Mouse (Mus musculus): ENCODE results near the gene Matn3. TPM values are rescaled to one million over a fixed set of nuclear protein-coding genes. Genes with fewer than 3 reads are reported as not detected.
"Not testable (repeated sequence)": the region's sequence is repeated elsewhere in the genome, so short reads cannot be mapped to it uniquely, and the experiment has no call there.

Gene Matn3
- total RNA-seq, 1 experiment from 2014 or later = not detected

DNA sequence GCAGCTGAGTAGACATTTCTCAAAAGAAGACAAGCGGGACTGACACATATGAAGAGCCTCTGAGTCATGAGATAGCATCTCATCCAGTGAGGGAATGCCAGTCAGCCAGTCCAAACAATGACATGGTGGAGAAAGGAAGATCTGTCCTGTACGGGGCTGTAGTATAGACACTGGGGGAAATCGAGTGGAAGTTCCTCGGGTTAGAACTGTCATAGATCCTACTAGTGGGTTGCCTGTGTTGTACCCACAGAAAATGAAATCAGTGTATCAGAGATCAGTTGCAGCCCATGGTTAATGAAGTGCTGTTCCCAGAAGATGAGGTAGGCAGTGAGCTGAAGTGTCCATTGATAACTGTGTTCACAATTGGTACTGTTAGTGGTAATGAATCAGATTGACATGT, 19.0 kb upstream of the Matn3 start:
- ATAC-seq (ENCODE audit: extremely low read depth, insufficient number of reproducible peaks, low FRiP score, poor library complexity, severe bottlenecking) = no peak

DNA sequence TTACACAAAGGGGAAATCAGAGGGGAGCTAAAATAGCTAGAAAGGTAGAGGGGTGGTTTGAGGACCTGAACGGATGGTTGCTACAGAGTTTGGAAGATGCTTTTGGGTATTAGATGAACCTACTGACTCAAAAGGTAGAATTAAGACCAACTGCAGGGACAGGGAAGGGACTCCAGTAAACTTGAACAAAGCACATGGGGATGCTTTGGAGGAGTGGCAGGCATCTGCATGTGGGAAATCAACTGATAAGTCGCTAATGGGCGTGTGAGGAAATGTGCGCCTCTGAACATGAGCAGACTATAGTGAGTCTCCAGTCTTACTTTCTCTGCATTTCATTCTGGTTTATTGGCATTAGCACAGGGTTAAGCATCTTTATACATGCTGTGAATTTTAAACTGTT, 16.6 kb upstream of the Matn3 start:
- ATAC-seq (ENCODE audit: extremely low read depth, insufficient number of reproducible peaks, low FRiP score, poor library complexity, severe bottlenecking) = no peak

DNA sequence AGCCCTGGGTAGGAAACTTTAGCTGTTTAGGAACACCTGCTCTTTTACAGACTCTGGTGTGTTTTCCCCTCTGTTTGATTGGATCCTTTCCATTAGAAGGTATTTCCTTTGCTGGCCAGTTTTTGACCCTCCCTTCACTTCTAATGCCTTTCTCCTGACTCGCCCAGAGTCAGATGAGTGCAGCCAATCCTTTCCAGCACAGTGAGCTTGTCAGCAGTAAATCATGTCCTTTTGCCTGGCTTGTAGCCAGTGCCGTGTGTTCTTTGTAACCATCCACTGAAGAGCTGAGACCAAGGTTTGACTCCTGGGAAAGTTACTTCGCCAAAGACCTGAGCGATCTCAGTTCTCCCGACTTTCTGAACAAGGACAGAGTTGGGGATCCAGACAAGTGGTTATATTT, 12.4 kb upstream of the Matn3 start:
- ATAC-seq (ENCODE audit: extremely low read depth, insufficient number of reproducible peaks, low FRiP score, poor library complexity, severe bottlenecking) = no peak

DNA sequence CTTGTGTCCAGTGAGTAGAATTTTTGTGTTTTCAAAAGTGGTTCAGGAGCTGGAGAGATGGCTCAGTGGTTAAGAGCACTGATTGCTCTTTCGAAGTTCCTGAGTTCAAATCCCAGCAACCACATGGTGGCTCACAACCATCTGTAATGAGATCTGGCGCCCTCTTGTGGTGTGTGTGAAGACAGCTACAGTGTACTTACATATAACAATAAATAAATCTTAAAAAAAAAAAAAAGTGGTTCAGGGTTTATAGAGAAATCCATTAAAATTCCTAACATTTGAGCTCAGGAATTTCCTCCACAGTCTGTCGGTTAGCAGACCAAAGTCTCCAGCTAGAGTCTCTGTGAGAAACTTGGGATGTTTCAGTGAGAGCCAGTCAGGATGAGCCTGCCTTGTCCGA, 11.5 kb upstream of the Matn3 start:
- ATAC-seq (ENCODE audit: extremely low read depth, insufficient number of reproducible peaks, low FRiP score, poor library complexity, severe bottlenecking) = not testable (repeated sequence)

DNA sequence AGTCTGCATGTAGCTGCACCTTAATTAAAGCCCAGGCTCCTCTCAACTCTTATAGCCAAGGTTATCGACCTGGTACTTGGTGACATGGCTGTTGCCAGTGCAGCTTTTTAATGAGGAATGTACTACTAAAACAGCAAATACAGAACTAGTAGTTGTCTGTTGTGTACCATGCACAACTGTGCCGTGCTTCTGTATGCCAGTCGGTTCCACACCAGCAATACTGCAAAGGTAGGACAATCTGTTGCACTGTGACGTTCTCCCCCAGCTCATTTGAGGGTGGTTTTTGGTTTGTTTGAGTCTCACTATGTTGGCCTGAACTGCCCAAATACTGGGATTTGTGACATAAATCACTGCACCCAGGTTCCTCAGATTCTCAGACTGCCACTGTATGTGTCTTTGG, 8.2 kb upstream of the Matn3 start:
- no peak for ATAC-seq (ENCODE audit: extremely low read depth, insufficient number of reproducible peaks, low FRiP score, poor library complexity, severe bottlenecking)

DNA sequence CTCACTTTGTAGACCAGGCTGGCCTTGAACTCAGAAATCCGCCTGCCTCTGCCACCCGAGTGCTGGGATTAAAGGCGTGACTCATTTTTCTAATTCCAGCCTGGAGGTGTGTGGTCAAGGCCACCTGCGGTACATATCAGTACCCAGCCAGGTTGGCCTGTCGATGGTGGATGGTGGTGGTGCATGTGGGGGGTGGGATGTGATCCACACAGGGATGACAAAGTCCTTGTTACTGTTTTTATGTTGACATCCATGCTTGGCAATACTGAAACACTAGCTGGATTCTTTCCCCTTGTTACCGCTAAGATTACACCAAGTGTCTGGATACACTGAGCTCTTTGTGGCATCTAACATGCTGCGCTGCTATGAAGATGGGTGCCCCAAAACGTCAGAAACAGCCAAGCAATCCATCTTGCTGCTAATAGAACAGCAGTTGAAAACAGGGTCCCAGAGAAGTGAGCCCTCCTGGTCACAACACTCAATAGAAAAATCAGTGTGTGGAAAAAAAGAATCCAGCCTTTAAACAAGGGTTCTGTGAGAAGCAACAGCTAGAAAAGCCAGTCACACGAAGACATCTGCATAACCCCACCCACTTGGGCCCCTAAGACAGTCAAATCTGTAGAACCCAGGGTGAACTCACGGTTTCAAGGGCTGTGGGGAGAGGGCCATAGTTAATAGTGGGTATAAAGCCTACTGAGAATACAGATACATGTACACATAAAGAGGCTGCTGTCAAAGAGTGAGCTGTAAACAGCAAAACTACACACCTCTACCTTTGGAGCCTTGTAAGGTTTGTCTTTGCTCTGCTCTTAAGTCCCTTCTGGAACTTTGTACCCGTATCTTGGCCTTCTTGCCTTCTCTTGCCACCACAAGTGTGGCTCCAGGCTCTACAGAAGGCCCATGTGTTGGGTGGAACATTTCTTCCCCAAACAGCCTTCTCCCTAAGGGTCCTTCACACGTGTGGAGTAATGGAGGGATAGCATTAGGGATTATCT, 7.4 kb upstream of the Matn3 start:
- ATAC-seq (ENCODE audit: extremely low read depth, insufficient number of reproducible peaks, low FRiP score, poor library complexity, severe bottlenecking) = no peak

DNA sequence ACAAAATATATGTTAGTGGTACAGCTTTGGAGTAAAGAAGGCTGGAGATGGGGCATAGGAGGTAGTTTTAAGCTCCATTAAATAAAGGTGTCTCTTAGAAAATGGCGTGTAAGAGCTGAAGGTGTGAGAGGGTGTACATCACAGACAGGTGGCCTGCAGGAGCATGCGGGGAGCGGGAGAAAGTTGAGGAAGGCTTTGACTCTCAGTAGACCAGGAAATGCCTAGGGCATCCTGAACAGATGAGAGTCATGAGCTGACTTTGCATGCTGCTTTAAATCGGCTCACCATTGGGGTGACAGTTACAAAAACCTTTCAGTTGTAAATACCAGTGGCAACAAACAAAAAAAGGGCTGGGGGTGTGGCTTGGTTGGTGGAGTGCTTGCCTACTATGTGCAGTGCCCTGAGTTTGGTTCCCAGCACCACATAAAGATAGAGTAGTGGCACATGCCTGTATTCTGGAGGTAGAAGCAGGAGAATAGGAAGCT, 6.6 kb upstream of the Matn3 start:
- no peak for ATAC-seq (ENCODE audit: extremely low read depth, insufficient number of reproducible peaks, low FRiP score, poor library complexity, severe bottlenecking)

DNA sequence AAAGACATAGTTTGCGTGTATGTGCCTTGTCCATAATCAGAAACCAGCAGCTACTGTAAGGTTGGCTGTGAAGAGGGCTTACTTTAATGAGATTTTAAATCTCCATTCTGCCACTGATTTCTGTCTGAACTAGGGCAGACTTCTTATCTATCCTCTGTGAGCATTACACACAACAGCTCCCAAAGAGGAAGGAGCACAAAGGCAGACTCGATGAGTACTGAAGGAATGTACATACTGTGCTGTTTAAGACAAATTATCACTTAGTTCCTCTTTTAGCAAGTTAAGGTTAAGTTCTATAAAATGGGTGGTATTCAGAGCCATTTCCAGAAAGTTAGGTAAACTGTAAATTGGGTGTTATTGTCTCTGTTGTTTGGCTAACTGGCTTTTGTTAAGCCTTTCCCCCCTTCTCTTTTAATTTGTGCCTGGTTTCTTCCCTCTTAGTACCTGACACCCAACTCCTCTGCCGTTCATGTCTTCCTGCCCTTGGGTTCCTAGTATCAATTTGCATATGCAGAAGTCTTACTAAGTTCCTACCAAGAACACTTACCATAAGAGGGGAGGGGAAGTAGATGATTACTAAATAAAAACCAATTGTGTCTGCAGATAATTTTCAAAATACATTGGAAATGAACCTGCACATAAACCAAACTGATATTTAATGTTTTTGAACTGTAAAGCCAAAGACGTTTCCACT, 5.9 kb upstream of the Matn3 start:
- peak; percentile 70 for ATAC-seq (ENCODE audit: extremely low read depth, insufficient number of reproducible peaks, low FRiP score, poor library complexity, severe bottlenecking)

DNA sequence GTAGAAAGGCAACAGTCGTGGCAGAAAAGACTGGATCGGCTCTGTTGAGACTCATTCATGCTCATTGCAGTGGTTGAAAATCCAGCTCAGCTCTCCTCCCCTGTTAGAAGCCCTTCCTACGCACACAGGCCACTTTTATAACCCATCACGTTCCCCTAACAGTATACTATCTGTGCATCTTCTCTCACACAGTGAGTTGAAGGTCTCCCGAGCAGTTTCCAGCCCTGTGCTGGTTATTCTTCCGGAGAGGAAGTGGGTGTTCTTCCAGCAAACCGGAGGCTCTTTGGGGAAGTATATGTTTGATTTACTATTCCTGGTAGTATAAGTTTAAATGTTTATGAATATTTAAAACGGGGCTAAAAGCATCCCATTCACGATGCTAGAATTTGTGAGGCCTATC, 566 bp upstream of the Matn3 start:
- ATAC-seq (ENCODE audit: extremely low read depth, insufficient number of reproducible peaks, low FRiP score, poor library complexity, severe bottlenecking) = no peak

DNA sequence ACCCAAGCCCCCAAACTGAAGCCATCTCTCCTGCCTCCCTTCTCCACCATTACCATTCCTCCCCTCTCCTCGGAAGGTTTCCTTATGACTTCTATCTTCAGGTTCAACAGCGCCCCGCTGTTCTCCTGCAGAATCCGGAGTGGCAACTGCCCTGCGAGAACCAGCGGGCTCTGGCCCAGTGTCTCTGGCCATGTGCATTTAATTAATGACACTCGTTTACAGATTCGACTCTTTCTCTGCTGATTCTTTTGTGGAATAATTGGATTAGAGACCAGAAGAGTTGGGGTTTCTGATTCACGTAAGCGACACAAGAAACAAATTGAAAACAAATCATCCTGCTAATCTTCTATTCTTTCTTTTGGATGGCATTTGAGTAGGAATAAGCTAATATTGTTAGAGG, 5.4 kb downstream of the Matn3 start:
- no peak for ATAC-seq (ENCODE audit: extremely low read depth, insufficient number of reproducible peaks, low FRiP score, poor library complexity, severe bottlenecking)

DNA sequence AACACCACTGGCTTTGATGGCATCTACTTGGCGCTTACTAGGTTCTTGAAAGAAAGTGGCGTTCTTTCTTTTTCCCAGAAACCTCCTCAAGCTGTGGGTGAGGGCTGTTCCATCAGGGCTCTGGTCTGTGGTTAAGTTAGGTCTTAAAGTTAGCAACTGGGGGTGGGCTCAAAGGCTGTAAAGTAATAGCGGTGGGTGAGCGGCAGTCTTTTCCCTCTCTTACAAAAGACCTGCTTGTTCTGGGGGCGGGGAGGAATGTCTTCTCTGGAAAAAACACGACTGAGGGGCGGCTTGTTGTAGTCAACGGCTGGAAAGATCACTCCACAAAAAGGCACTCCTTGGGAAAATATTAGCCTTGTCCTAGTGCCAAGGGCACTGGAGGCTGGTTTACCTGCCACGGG, 6.4 kb downstream of the Matn3 start:
- ATAC-seq (ENCODE audit: extremely low read depth, insufficient number of reproducible peaks, low FRiP score, poor library complexity, severe bottlenecking) = no peak

DNA sequence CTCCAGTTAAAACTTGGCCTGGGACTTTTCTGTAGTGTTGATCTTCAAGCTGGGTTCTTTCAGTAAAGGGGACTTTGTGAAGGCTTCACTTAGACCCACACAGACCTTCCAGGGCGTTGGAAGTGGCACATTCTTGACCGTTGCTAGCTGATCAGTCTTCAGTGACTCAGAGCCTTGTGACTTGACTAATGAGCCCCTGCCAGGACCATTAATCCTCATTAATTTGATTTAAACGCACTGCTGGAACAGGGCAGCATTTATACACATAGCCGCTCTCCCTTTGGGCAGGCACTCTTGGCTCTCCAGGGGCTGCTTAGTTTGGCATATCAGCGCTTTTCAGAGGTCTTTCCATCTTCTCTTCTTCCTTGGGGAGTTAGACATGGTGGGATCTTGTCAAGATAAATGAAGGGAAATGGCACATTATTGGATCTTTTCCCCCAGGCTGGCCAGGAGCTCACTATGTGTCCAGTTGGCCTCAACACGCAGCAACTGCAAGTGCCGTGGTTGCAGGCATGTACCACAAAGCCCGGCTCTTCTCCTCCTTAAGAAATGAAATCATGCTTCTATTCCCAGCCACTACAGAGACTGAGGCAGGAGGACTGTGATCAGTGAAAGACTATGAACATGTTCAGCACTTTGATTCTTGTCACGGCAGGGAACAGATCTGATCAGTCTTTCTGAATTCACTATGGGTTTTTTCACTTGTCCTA, 14.0 kb downstream of the Matn3 start:
- no peak for ATAC-seq (ENCODE audit: extremely low read depth, insufficient number of reproducible peaks, low FRiP score, poor library complexity, severe bottlenecking)

DNA sequence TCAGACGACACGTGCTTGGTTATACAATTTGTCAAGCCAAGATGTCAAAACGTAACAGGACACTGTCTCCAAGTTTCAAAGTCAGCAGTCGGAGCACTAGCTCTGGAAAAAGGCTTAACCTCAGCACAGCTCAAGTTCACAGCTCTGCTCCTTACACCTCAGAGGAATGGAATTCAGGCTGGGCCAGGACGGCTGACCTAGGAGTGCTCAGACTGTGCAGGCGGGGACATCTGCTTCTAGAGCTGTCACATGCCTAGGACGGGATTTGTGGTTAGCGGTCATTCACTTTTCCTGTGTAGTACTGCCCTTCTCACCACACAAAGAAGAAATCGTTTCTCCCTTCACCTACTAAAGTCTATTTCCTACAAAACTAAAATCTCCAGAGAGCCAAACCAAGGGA, 22.1 kb downstream of the Matn3 start:
- ATAC-seq (ENCODE audit: extremely low read depth, insufficient number of reproducible peaks, low FRiP score, poor library complexity, severe bottlenecking) = no peak

DNA sequence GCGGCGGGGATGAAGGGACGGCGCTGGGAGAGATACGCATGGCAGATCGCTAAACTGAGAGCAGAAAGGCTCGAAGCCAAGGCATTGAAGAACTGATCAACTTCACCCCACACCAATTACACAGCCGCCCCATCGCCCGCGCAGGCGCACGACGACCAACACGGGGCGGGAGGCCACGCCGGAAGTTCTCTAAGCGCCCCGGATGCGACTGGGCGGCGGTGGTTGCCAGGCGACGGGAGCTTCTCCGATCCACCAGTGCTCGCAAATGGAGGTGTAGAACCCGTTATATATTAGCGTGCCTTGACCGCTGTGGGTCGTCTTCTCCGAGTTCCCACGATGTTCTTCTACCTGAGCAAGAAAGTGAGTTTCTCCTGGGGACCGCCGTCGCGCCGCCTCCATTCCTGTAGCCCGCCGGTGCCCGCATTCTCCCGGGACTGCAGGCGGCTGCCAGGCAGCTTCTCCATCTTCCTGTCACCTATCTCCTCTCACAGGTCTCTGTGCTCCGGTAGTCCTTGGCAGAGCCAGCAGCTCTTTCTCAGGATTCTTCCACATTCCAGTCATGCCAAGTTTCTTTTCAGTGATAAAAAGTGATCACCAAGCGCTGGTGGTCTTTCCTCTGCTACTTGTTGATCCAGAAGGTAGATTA, 26.2 kb downstream of the Matn3 start, which contains the start of gene Wdr35:
Wdr35 (plus strand) TSS at position 73 of the 646 bp plus-strand sequence.
- ATAC-seq (ENCODE audit: extremely low read depth, insufficient number of reproducible peaks, low FRiP score, poor library complexity, severe bottlenecking) = peak; percentile 93

DNA sequence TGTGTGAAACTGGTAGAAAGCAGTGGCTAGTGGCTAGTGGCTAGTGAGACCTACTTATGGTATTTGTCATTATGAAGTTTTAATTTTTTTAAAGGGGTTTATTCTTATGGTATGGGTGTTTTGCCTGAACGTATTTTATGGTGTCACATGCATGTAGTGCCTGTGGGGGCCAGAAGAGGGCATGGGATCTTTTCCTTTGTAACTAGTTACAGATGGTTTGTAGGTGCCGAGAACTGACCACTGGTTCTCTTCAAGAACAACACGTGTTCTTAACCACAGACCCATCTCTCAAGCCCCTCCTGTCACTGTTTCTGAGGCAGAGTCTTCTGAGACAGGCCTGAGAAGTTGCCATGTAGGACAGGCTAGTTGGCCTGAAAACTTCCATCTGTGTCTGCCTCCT, 27.3 kb downstream of the Matn3 start:
- no peak for ATAC-seq (ENCODE audit: extremely low read depth, insufficient number of reproducible peaks, low FRiP score, poor library complexity, severe bottlenecking)

DNA sequence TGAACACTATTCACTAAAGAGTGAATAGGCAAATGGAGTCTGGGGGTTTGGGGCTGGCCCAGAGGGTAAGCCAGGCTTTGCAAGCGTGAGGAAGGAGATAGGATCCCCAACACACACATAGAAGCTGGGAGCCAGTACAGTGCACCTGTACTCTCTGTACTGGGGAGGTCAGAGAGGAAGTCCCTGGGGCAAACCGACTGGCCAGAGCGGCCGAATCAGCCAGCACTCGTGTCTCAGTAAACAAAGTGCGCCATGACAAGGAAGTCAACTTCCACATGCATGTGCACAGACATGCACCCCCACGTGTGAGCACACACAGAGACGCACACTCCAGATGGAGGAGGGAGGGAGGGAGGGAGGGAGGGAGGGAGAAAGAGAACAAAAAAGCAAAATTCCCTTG, 45.5 kb downstream of the Matn3 start:
- no peak for ATAC-seq (ENCODE audit: extremely low read depth, insufficient number of reproducible peaks, low FRiP score, poor library complexity, severe bottlenecking)

DNA sequence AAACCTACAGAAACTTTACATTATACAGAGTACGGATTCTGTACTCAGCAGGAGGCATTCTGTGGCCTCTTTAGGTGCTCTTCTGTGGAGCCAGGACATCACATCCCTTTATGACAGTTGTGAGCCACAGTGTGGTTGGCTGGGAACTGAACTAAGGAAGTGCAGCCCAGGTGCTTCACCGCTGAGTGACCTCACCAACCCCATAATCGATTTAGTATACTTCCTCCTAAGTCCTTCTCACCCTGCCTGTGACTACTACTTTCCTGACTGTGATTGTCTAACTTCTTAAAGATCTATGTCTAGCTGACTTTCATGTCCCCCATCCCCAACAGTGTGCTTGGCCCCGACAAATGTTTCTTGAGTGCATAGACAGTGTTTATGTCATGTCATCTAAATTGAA, 50.6 kb downstream of the Matn3 start:
- peak; percentile 38; the same call in 1 of the 2 replicates for ATAC-seq (ENCODE audit: extremely low read depth, insufficient number of reproducible peaks, low FRiP score, poor library complexity, severe bottlenecking)

DNA sequence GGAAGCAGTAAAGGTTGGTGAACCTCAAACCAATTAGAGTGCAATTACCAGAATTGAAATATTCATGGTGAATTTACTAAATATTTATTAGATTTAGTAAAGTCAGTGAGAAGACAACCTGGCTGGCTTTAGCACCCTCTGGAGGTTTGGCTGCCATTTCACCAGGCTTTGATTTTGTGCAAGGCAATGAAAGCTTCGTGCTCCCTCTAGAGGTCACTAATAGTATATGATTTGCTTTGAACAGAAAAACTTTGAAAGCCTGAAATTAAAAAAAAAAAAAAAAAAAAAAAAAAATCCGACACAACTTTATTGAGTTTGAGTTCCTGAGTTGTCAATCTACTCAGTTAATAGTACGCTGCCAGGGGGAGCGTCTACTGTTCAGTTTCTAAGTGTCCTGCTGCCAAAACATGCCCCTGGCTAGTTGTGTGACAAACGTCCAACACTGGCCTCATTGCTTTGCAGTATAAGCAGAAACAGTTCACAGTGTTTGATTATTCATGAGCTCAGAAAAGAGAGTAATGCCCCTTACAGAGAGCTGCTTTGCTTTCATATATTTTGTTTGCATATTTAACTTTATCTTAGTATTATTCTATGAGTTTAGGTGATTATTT, 54.4 kb downstream of the Matn3 start:
- peak; percentile 90 for ATAC-seq (ENCODE audit: extremely low read depth, insufficient number of reproducible peaks, low FRiP score, poor library complexity, severe bottlenecking)

DNA sequence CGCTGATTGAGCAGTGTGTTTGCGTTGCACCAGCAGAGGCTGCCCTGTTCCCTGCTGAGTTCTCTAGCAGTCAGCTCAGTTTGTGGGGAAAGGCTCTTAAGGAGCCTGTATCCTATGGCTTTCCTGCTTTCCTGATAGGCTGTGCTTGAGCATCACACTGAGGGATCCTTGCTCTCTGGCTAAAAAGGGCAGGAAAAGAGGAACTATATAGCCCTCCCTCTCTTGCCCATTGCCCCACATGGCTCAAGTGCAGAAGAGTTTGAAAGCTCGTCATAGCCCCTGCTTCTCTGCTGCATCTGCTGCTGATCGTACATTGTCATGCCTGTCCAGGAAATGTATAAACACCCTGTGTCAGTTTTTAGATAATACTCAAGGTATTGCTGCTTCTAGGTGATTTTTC, 59.4 kb downstream of the Matn3 start:
- ATAC-seq (ENCODE audit: extremely low read depth, insufficient number of reproducible peaks, low FRiP score, poor library complexity, severe bottlenecking) = no peak

All from neutrophil, adult 5-6 weeks (primary cell).